Mouse (Mus musculus) thymus, postnatal 0 days (tissue): ENCODE results near the gene Dhx58. TPM values are rescaled to one million over a fixed set of nuclear protein-coding genes. Genes with fewer than 3 reads are reported as not detected.

ENCODE experiments used
- DNase-seq: peaks from one replicate; pipeline ENCODE4 v3.0.0-alpha.2; 2015; ENCODE audit warnings: low spot score
- polyA plus RNA-seq: library from polyadenylated mRNA; unstranded; fragments of >200 nt; fragmentation: Nextera tagmentation; extraction: Ambion mirVana; gene quantifications from 2 replicates; pipeline ENCODE4 v1.2.1, GENCODE M21; 2015

The Dhx58 gene
- polyA plus RNA-seq, 1 experiment from 2014 or later: 10.7 TPM

DNA sequence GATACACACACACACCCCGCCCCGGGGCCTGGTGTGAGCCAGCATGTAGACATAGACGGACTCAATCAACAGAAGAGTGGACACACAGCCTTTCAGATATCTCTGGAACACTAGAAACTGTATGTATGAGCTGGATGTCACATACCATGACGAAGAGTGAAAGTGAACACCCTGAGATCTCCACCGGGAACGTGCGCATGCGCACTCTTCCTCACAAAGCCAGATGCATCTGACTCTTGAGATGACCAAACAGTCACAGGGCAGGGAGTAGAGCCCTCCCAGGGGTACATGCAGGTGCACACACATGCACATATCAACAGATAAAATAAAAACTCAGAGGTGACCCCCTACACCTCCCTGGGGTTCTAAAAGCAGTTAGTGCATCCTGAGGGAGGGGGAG lies 55.7 kb downstream of the Dhx58 start:
- DNase-seq: no peak

DNA sequence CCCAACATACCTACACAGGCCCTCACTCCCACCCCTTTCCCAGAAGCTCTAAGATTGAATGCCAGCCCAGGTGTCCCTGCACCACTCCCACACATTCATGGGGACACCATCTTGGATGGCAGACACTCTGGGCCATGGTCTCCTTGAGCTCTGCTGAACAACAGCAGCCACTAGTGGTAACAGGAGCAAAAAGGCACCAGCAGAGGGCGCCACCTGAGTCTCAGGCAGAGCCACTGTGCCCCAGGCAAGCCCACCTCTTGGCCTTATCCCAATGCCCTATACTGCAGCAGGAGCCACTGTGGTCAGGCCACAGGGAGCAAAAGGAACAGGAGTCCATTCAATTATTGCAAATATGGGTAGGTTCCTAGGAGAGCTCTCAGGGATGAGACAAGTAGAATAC lies 57.8 kb downstream of the Dhx58 start:
- peak; percentile 73 for DNase-seq

Other genes starting within 250 kb of the Dhx58 start
- gene Klhl11, start 231.5 kb downstream of the Dhx58 start, polyA plus RNA-seq: 5.3 and 5.4 TPM in 2 replicates
- gene Acly, start 176.3 kb downstream of the Dhx58 start, polyA plus RNA-seq: 99.2 and 109 TPM in 2 replicates
- gene Ttc25, start 158.7 kb downstream of the Dhx58 start, polyA plus RNA-seq: 0.56 and 0.57 TPM in 2 replicates
- 167 and 169 TPM in 2 replicates for gene Cnp, start 129.4 kb downstream of the Dhx58 start, polyA plus RNA-seq
- 39.7 and 41.2 TPM in 2 replicates for gene Nkiras2, start 85.0 kb downstream of the Dhx58 start, polyA plus RNA-seq
- gene Dnajc7, start 84.1 kb downstream of the Dhx58 start, polyA plus RNA-seq: 191 and 202 TPM in 2 replicates
- gene Zfp385c, start 11.8 kb downstream of the Dhx58 start, polyA plus RNA-seq: 0.12 TPM in 1 of 2 replicates, not detected in the other
- gene Kat2a, start 8.2 kb upstream of the Dhx58 start, polyA plus RNA-seq: 33.2 and 39.3 TPM in 2 replicates
- 0.18 TPM in 1 of 2 replicates, not detected in the other for gene Hspb9, start 9.6 kb upstream of the Dhx58 start, polyA plus RNA-seq
- 35.8 and 38.6 TPM in 2 replicates for gene Rab5c, start 33.9 kb upstream of the Dhx58 start, polyA plus RNA-seq
- 0.03 TPM in 1 of 2 replicates, not detected in the other for gene Kcnh4, start 55.7 kb upstream of the Dhx58 start, polyA plus RNA-seq
- gene Hcrt, start 58.7 kb upstream of the Dhx58 start, polyA plus RNA-seq: 0.34 and 0.54 TPM in 2 replicates
- gene Ghdc, start 66.7 kb upstream of the Dhx58 start, polyA plus RNA-seq: 2.4 and 2.7 TPM in 2 replicates
- gene Stat5b, start 146.5 kb upstream of the Dhx58 start, polyA plus RNA-seq: 99.6 and 105 TPM in 2 replicates
- gene Stat5a, start 155.1 kb upstream of the Dhx58 start, polyA plus RNA-seq: 61.2 and 62.7 TPM in 2 replicates
- 79.7 and 84.2 TPM in 2 replicates for gene Stat3, start 235.3 kb upstream of the Dhx58 start, polyA plus RNA-seq